Mouse (Mus musculus): Measurements from ENCODE around the gene Gja4. TPM values are rescaled to one million over a fixed set of nuclear protein-coding genes. Genes with fewer than 3 reads are reported as not detected.

Gene Gja4
- total RNA-seq, 2 experiments from 2014 or later: 25.3 to 27.4 TPM

GRCm38 (mm10) chr4:127324296-127324695, 10.5 kb upstream of the Gja4 start:
- DNase-seq: no peak

DNA sequence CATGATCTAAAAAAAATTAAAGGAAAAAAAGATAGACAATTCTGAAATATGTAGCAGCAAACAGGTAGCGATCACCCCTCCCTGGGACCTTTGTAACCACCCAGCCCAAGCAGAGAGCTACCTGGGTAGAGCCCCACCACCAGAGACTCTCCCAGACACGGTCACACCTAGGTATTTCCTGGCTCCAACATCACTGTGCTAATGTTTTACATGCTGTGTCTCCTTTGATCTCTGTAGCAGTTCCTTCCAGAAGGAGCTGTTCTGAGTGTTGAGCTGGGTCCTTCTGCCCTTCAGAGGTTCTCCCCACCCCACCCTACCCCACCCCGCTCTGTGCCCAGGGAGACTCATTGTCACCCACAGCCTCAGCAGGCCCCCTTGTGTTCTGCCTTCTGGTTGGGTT, 9.8 kb upstream of the Gja4 start:
- DNase-seq: no peak

DNA sequence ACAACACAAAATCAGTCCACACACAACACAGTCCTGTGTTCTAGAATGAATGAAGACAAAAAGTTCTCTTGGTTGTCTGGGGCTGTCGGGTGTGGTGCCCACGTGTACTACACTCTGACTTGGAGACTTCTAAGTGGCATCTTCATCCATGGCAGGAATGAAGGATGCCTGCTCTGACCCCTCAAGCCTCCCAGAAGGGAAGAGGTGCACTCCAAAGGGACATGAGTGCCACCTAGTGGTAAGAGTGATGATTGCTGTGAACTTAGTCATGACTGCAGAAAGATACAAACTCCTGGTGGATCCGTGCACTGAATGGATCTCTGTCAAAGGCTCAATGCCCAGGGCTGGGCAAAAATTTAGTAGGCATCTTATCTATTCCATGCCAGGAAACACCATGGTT, 5.8 kb upstream of the Gja4 start:
- peak; percentile 87 for DNase-seq

DNA sequence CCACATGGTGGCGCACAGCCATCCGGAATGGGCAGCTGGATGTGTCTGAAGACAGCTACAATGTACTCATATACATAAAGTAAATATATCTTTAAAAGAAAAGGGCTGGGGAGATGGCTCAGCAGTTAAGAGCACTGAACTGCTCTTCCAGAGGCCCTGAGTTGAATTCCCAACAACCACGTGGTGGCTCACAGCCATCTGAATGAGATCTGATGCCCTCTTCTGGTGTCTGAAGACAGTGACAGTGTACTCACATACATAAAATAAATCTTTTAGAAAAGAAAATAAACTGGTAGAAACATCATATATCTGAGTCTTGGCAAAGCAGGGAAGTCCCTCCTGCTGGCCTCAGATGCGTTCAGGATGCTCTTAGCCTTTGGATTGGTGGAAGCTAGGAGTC, 3.3 kb upstream of the Gja4 start:
- DNase-seq: no peak

DNA sequence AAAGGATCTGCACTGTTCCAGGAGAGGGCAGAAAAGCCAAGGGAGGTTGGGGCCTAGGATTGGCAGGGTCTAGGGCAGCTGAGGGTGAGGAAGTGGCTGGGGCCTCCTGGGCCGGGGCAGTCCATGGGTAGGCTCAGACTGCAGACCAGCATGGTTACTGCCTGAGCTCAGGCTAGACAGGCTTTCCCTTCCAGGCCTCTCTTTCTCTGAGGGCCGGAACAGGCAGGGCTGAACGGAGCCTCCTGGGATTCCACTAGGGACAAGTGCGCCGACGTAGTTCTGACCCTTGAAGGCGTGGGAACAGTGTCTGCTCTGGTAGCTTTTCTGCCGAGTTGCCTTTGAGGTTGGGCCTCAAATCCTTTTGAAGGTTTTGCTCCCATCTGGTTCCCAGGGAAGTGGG, 1.9 kb upstream of the Gja4 start:
- no peak for DNase-seq

DNA sequence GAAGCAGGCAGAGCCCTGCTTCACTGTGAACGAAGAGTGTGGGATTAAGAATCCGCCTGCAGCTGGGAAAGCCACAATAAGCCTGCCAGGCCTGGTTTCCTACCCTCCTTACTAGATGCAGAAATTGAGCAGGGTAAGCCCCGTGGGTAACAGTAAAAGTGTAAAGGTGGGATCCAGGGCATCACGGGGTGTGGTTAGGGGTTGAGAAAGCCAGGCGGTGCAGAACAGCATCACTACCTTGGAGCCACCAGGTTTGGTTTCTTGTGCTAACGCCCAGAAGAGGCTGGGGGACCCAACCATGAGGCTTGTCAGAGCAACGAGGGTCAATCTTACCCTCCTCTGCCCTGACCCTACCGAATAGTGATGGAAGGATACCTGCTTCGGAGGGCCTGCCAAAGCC, 746 bp upstream of the Gja4 start:
- DNase-seq: no peak

GRCm38 (mm10) chr4:127312349-127312748, 1.5 kb downstream of the Gja4 start:
- DNase-seq: no peak

GRCm38 (mm10) chr4:127311561-127311960, 2.3 kb downstream of the Gja4 start:
- no peak for DNase-seq

DNA sequence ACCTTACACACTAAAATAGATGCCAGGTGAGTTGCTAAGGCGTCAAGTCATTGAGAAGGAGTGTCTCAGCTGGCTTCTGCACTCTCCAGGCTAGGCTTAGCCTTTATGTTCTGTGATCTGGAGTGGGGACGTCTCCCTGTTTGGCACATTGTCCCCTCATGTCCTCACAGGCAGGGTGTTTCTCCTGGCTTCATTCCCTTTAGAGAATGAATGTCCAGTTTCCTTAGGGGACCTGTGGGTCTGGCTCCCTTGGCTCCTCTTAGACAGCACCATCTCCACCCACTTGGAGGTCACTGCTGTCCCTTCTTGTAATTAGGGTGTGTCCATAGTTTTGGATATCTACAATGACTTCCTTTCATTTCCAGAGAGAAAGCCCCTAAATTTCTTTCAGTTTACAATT, 6.9 kb downstream of the Gja4 start:
- no peak for DNase-seq

DNA sequence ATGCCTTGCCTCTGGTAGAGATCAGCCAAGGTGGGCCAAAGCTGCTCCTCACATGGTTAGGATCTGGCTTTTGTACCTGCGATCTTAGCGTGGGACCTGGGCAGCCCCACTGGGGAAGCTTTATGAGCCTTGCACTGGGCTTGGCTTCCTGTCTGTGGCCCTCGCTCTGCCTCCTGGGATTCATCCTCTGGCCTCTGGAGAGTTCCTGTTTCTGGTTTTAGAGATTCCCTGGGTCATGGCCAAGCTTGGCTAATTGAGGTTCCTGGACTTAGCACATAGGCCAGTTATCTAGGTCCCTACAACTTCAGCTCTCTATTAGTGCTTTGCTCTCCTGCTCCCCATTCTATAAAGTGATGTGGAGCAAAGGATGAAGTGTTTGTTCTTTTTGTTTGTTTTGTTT, 10.0 kb downstream of the Gja4 start:
- peak; percentile 36 for DNase-seq

DNA sequence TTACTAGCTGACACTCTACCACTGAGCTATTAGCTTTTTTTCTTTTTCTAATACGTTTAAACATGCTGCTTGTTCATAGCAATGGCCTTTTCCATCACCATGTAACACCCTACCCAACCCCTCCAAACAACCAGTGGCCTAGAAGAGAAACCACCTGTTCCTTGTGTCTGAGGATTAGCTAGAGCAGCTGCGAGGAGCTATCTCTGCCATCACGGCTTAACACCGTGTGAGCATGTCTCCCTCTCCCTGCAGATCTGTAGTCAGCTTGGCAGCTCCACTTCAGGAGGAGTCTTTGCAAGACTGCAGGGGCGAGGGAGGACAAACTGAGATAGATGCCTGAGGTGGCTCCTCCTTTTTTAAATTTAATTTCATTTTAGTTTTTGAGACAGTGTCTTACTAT, 13.3 kb downstream of the Gja4 start:
- no peak for DNase-seq

DNA sequence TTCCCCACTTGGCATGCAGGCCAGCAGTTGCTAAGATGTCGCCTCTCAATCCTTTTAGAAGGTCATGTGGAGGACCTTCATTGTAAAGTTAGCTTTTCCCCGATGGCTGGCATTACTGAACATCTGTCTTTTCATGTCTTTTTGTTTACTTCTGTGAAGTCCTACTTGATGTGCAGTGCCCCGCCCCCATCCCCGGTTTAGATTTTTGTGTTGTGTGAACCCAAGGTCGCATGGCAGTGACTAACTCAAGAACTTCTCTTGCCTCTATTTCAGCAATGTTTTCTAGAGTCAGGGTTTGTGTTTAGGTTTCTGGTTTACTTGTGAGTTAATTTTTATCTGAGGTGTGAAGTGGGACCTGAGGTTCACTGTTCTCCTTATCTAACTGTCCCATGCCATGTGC, 21.2 kb downstream of the Gja4 start:
- no peak for DNase-seq

GRCm38 (mm10) chr4:127289039-127289548, 24.7 kb downstream of the Gja4 start:
- peak; percentile 57 for DNase-seq

GRCm38 (mm10) chr4:127286907-127287306, 26.9 kb downstream of the Gja4 start:
- no peak for DNase-seq

GRCm38 (mm10) chr4:127279241-127279640, 34.6 kb downstream of the Gja4 start:
- no peak for DNase-seq

DNA sequence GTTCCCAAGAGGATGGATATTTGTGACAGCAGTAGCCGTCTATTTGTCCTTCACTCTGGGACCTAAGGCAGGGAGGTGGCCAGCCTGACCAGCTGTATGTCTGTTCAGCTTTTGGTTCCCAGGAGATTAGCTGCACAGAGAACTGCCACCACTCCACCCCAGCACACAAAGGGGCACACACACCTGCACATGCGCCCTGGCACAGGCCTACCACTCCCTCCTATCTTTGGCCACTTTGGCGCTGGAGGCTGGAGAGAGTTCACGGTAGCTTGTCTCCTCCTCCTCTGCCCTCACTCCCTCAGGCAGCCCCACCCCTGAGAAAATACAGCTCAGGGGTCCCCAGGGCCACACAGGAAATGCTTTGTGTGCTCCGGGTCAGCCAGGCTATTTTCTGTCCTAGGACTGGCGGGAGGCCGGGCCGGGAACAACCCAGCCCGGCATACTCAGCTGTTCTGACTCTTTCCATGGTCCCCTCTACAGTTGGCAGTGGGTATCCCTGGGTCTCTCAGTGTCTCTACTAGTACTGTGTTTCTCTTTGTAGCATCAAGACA, 35.3 kb downstream of the Gja4 start:
- DNase-seq: peak; percentile 58

GRCm38 (mm10) chr4:127264183-127264554, 49.7 kb downstream of the Gja4 start:
- no peak for DNase-seq

DNA sequence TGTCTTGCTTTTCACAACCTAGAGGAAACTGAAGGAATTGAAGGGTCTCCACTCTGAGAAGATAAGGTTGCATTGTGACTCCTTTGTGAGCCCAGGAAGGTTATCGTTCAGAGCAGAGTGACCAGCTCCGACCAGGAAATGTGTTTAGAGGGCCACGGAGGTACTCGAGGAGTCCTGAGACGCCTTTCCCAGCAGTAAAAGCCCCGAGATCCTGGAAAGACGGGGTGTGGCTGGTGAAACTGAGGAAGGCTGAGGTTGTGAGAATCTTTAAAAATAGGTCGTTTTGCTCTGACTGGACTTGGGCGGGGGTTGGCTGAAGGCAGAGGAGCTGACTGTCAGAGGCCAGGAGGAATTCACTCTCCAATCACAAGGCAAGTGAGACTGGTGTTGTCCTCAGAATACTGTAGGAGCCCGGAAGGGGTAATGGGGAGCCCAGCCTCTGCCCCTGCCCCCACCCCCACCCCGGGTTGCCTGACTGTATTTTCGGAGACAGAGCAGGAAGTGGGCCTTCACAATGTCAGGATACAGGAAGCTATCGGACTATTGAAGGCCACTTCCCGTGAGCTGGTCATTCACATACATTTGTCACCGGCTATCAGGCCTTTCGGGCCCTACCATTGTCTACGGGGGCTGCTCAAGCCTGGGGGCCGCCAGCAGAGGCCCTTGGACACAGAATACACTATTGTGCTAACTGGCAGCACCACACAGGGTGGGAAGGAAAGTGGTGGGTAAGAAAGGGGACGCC, 50.2 kb downstream of the Gja4 start:
- DNase-seq: peak; percentile 48

DNA sequence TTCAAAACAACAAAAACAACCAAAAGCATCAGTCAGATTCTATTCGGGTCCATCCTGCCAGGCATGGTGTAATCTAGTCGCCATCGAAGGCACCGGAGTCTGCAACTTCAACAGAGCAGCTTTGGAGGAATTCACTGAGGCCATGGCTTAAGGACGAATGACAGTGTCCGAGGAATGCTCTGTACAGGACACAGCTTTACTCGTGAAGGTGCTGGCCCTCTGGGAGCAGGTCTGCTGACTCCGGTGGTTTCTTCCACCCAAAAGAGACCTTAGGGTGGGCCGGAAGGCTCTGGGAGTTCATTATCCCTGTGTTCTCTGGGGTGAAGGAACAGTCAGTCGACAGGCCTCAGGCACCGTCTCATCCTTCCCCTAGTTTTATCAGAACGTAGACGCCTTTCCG, 52.2 kb downstream of the Gja4 start:
- no peak for DNase-seq

Other genes starting within 250 kb of the Gja4 start
- gene Zmym6, start 236.7 kb downstream of the Gja4 start, total RNA-seq (2021): 1 to 10 TPM; 7.1 to 7.2 TPM
- 1 to 10 TPM; 2.0 to 3.7 TPM for gene Tmem35b, start 190.3 kb downstream of the Gja4 start, total RNA-seq (2021)
- under 1 TPM; 0.65 to 0.98 TPM for gene Dlgap3, start 144.8 kb downstream of the Gja4 start, total RNA-seq (2021)
- 10 to 100 TPM; 37.0 to 42.3 TPM for gene Smim12, start 70.3 kb downstream of the Gja4 start, total RNA-seq (2021)
- under 1 TPM in 1 of 2 experiments, not detected in 1; 0.43 TPM for gene Gjb3, start 16.8 kb upstream of the Gja4 start, total RNA-seq (2021)
- gene Gjb4, start 40.0 kb upstream of the Gja4 start, total RNA-seq (2021): not detected
- gene Gjb5, start 44.1 kb upstream of the Gja4 start, total RNA-seq (2021): under 1 TPM; 0.50 to 0.54 TPM

All from heart, postnatal 4 days (tissue).